Mouse (Mus musculus) heart, adult 2 months (tissue): ENCODE measurements at regions not wholly inside any gene's neighbourhood (a gene's known extent, or its start where the extent isn't known, plus 50 kb on each side); places are given as distances from the start of the nearest gene placed in this dataset.

Experiments
- CTCF ChIP-seq: fragments of 200-600 bp; IDR thresholded peaks from 2 replicates; pipeline ENCODE4 v1.8.1; 2022; ENCODE audit warnings: antibody characterized with exemption, mild to moderate bottlenecking, moderate library complexity
- EP300 ChIP-seq: fragments of 200-500 bp; IDR thresholded peaks from 2 replicates; pipeline ENCODE4 v1.6.1; 2011; ENCODE audit warnings: low read depth, low read length, control low read depth; ENCODE audit not compliant: insufficient read depth
- POLR2A ChIP-seq: fragments of 200-500 bp; IDR thresholded peaks from 2 replicates; pipeline ENCODE4 v1.6.1; 2011; ENCODE audit warnings: mild to moderate bottlenecking, low read depth, low read length, control low read depth; ENCODE audit not compliant: insufficient read depth

- TF ChIP-seq POLR2A = no peak
- no peak for TF ChIP-seq CTCF
- no peak for TF ChIP-seq EP300
Measured at GRCm38 (mm10) chr6:26779551-26779950, 970.5 kb upstream of the Pot1a start.
